Mouse (Mus musculus) limb, embryonic 14.5 days (tissue): Measurements from ENCODE around the gene Scimp. TPM values are rescaled to one million over a fixed set of nuclear protein-coding genes. Genes with fewer than 3 reads are reported as not detected.

Experiments
- ATAC-seq: fragments of 200-750 bp; cut with Nextera tagmentation; 2 replicates; pipeline ENCODE4 v1.8.0; 2017; ENCODE audit warnings: low read depth, moderate number of reproducible peaks, moderate TSS enrichment; ENCODE audit not compliant: low FRiP score
- DNase-seq: peaks from one replicate; pipeline ENCODE4 v3.0.0-alpha.2; 2015; ENCODE audit warnings: low spot score
- H3K27ac ChIP-seq: fragments of 300-500 bp; sonication (generic); replicated peaks from 2 replicates; pipeline ENCODE4 v1.5.1; 2014; ENCODE audit warnings: low read depth, mild to moderate bottlenecking, low read length, moderate library complexity, mixed read lengths
- H3K27me3 ChIP-seq: fragments of 300-500 bp; sonication (generic); 2 replicates; pipeline ENCODE4 v1.6.1; 2014; ENCODE audit warnings: low read length, mixed read lengths; ENCODE audit not compliant: control insufficient read depth, insufficient read depth
- H3K36me3 ChIP-seq: fragments of 300-500 bp; sonication (generic); 2 replicates; pipeline ENCODE4 v1.6.1; 2014; ENCODE audit warnings: mild to moderate bottlenecking, low read length, moderate library complexity, mixed read lengths; ENCODE audit not compliant: control insufficient read depth, insufficient read depth
- H3K4me1 ChIP-seq: fragments of 300-500 bp; sonication (generic); 2 replicates; pipeline ENCODE4 v1.6.1; 2014; ENCODE audit warnings: antibody characterized with exemption, low read length, mixed read lengths; ENCODE audit not compliant: control insufficient read depth, insufficient read depth
- H3K4me2 ChIP-seq: fragments of 300-500 bp; sonication (generic); replicated peaks from 2 replicates; pipeline ENCODE4 v1.6.1; 2014; ENCODE audit warnings: low read depth, mild to moderate bottlenecking, low read length, moderate library complexity; ENCODE audit not compliant: severe bottlenecking
- H3K4me3 ChIP-seq: fragments of 300-500 bp; sonication (generic); replicated peaks from 2 replicates; pipeline ENCODE4 v1.5.1; 2014; ENCODE audit warnings: low read length
- H3K9ac ChIP-seq: fragments of 300-500 bp; sonication (generic); 2 replicates; pipeline ENCODE4 v1.6.1; 2014; ENCODE audit warnings: mild to moderate bottlenecking, low read depth, low read length, moderate library complexity; ENCODE audit not compliant: severe bottlenecking
- H3K9me3 ChIP-seq: fragments of 300-500 bp; sonication (generic); 2 replicates; pipeline ENCODE4 v1.6.1; 2016; ENCODE audit warnings: low read length; ENCODE audit not compliant: control insufficient read depth
- POLR2A ChIP-seq: fragments of 200-500 bp; IDR thresholded peaks from 2 replicates; pipeline ENCODE4 v1.8.0; 2012; ENCODE audit warnings: inconsistent platforms, mild to moderate bottlenecking, moderate library complexity, borderline replicate concordance; ENCODE audit not compliant: insufficient read depth, insufficient read length; ENCODE audit errors: extremely low read depth
- WGBS: fragments of 180-500 bp; shearing (Covaris S2); extraction: QIAGEN DNeasy Blood & Tissue Kit; methylation state at CpG from one replicate; pipeline ENCODE4 v1.1.7; 2014; 5-methylcytosine and 5-hydroxymethylcytosine counted together
- polyA plus RNA-seq, 2 experiments: library from polyadenylated mRNA; depleted of rRNA in 1 of 2; stranded (reverse) in 1 of 2; unstranded in 1 of 2; fragments of >200 nt; fragmentation: Nextera tagmentation in 1 of 2; extraction: Ambion mirVana in 1 of 2; gene quantifications; 2 replicates each; pipeline versions ENCODE4 v1.2.1 to v1.2.3; 2012 to 2014

Gene Scimp
- polyA plus RNA-seq, 2 experiments, result 0.05 to 0.40 TPM

DNA sequence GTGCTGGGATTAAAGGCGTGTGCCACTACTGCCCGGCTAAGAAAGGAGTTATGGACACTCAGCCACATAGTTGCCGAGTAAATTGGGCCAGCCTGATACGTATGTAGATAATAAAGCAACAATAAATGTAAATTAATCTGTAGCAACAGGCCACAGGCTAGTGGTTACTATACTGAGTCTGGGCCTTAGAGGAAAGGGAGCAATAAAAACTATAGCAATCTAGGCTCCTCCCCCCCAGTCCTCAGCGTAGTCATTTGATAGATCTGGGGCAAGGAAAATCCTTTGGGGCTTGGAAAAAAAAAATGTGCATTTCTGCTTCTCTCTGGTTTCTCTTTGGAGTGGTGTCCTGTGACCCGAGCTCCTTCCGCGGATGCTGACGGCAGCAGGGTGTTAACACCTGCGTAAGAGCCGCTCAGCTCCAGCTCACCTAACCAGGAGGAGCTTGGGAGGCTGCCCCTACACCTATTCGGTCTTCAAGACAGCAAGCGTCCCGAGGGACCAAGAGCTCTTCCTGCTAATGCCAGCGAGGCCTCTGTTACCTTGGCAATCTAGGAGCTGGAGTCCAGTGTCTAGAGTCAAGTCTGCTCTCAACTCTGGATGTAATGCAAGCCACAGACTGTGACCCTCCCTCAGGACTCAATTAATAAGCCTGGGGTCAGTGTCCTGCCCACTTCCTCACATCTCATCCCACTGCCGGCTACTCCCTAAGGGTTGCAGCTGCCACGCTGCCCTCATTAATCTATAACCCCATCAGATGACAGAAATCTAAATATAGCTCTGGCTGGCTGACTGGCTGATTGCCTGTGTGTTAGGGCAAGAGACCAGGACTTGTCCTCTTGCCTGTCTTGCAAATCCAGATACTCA lies 9.6 kb upstream of the Scimp start:
- no peak overlapping the region for H3K27ac ChIP-seq
- ATAC-seq (no peak), DNase-seq (no peak)
- H3K4me2 ChIP-seq, result no peak overlapping the region
- no peaks in the 10 kb centered on the region for H3K9me3 ChIP-seq
- H3K4me1 ChIP-seq, result peaks cover 3% of the 10 kb centered on the region; the same call in 1 of the 2 replicates
- H3K27me3 ChIP-seq, result no peaks in the 10 kb centered on the region
- H3K36me3 ChIP-seq, result no peaks in the 10 kb centered on the region
- no peak overlapping the region for H3K4me3 ChIP-seq
- TF ChIP-seq POLR2A, result no peak
- WGBS, result 28% methylated on average over 17 of the region's 17 CpGs
- no peak overlapping the region for H3K9ac ChIP-seq

DNA sequence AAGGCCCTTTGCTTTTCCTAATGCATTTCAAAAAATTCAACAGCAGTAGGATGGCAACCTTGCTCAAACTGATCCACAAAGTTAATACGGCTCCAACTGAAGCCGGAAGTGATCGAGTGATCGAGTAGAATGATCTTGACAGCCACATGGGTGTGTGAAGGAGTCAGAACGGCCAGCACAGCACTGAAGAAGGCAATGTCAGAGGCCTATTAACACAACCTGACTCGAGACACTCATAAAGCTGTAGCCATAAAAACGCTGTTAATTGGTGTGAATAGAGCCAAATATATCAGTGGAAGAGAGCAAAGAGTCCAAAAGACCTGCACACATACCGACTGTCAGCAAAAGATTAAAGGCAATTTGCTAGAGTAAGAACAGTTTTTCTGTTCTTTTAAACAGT lies 7.7 kb upstream of the Scimp start:
- DNase-seq (no peak), ATAC-seq (no peak)
- TF ChIP-seq POLR2A, result no peak
- Histone ChIP-seq H3K9me3 (no peaks in the 10 kb centered on the region), H3K4me2 (no peak overlapping the region), H3K4me3 (no peak overlapping the region), H3K27me3 (no peaks in the 10 kb centered on the region), H3K4me1 (peaks cover 3% of the 10 kb centered on the region; the same call in 1 of the 2 replicates), H3K27ac (no peak overlapping the region), H3K9ac (no peak overlapping the region), H3K36me3 (no peaks in the 10 kb centered on the region)
- WGBS, result 52% methylated on average over 8 of the region's 8 CpGs

DNA sequence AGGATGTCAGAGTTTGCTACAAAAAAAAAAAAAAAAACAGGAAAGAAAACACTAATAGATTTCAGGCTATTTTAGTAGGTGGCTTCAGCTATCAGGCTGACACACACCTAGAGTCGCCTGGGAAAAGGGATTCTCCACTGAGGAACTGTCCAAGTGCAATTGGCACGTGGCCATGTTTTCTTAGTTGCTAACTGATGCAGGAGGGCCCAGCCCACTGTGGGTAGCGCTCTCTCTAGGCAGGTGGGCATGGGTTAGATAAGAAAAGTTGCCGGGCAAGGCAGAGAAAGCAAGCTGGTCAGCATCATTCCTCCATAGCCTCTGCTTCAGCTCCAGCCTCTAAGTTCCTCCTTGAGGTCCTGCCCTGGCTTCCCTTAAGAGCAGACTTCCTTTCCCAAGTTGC lies 4.4 kb upstream of the Scimp start:
- Histone ChIP-seq H3K4me3 (no peak overlapping the region), H3K27me3 (no peaks in the 10 kb centered on the region), H3K27ac (no peak overlapping the region), H3K9me3 (no peaks in the 10 kb centered on the region), H3K4me2 (no peak overlapping the region), H3K4me1 (no peaks in the 10 kb centered on the region; the same call in 1 of the 2 replicates), H3K9ac (no peak overlapping the region), H3K36me3 (no peaks in the 10 kb centered on the region)
- 60% methylated on average over 4 of the region's 4 CpGs for WGBS
- no peak for TF ChIP-seq POLR2A
- ATAC-seq (no peak), DNase-seq (no peak)

DNA sequence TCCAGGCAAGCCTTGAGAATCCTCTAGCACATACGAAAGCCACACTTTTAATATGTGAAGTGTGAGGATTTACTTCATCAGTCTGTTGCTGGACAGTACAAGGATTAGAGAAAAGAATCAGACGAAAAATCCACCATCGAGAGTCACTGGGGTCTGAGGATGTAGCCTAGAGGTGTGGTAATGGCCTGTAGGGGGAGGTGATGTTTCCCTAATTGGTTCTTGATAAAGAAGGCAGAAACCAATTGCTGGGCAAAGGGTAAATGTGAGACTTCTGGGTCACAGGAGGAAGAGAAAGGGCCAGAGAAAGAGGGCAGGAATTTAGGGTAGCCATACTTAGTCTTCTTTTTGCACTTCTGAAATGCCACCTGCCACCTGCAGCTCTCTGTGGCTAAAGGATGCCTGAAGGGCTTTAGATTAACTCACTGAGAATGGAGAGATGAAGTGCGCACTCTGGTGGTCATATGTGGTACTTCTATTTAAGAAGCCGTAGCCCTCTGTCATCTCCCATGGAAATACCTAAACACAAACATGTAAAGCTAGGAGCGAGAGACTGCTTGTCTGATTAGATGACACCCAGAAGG lies 3.2 kb upstream of the Scimp start:
- H3K9me3 ChIP-seq, result no peaks in the 10 kb centered on the region
- no peaks in the 10 kb centered on the region for H3K27me3 ChIP-seq
- DNase-seq (peak; percentile 73), ATAC-seq (no peak)
- no peak overlapping the region for H3K4me2 ChIP-seq
- H3K4me1 ChIP-seq, result no peaks in the 10 kb centered on the region
- H3K9ac ChIP-seq, result no peak overlapping the region
- no peak overlapping the region for H3K27ac ChIP-seq
- WGBS, result 27% methylated on average over 6 of the region's 6 CpGs
- no peak overlapping the region for H3K4me3 ChIP-seq
- no peak for TF ChIP-seq POLR2A
- H3K36me3 ChIP-seq, result no peaks in the 10 kb centered on the region

DNA sequence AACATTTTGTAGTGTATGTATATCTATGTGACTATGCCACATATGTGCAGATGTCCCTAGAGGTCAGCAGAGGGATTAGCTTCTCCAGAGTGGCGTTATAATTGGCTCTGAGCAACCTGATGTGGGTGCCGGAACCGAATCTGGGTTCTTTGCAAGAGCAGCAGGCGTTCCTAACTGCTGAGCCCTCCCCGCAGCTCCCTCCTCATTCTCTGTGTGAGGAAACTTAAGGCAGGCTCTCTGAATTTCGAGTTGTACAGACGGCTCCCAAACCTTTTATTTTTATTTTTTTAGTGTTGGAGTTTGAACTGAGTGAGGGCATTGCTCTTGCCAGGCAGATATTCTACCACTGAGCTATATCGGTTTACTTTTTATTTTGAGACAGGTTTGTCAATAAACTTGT lies 2.7 kb upstream of the Scimp start:
- Histone ChIP-seq H3K4me3 (no peak overlapping the region), H3K4me2 (no peak overlapping the region), H3K9me3 (no peaks in the 10 kb centered on the region), H3K36me3 (no peaks in the 10 kb centered on the region), H3K27ac (no peak overlapping the region), H3K27me3 (no peaks in the 10 kb centered on the region), H3K9ac (no peak overlapping the region), H3K4me1 (no peaks in the 10 kb centered on the region)
- ATAC-seq (no peak), DNase-seq (no peak)
- no peak for TF ChIP-seq POLR2A
- 78% methylated on average over 8 of the region's 8 CpGs for whole genome bisulfite sequencing
